Mouse (Mus musculus) bone marrow macrophage, adult 2 months (primary cell): ENCODE measurements around the gene Dst.

ENCODE experiments used
- CTCF ChIP-seq: IDR thresholded peaks from 2 replicates; pipeline ENCODE4 v1.5.1; 2012; ENCODE audit warnings: low read depth, mild to moderate bottlenecking, low read length, moderate library complexity
- POLR2A ChIP-seq: IDR thresholded peaks from 2 replicates; pipeline ENCODE4 v1.6.1; 2012; ENCODE audit warnings: mild to moderate bottlenecking, low read depth, low read length, borderline replicate concordance

DNA sequence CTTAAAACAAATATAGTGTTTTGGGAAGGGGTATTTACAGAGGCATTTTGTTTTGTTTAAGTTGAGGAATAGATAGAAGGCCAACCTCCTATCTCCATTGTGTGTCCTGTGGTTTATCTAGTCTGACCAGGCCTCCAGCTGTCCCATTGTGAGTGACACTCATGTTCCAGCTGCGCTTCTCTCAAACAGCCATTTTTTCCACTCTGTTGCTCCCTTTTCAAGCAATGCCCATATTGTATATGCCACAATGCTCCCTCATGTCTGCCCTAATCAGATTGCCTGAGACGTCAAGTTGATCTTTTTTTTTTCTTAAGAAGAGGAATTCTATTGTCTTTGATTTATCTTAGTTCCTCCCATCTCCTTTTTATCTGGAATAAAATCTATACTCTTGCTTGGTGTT is 308.4 kb downstream of the Dst start:
- no peak for TF ChIP-seq CTCF
- no peak for TF ChIP-seq POLR2A
